Mouse (Mus musculus) cortical plate, adult 2 months (tissue): Measurements from ENCODE around the gene Mterf1b.

Experiments used
- CTCF ChIP-seq: fragments of 200-500 bp; IDR thresholded peaks from 2 replicates; pipeline ENCODE4 v1.5.1; 2011; ENCODE audit warnings: mild to moderate bottlenecking, control low read depth, low read length; ENCODE audit not compliant: insufficient read depth; ENCODE audit errors: extremely low read depth
- POLR2A ChIP-seq: fragments of 200-500 bp; IDR thresholded peaks from 2 replicates; pipeline ENCODE4 v1.6.1; 2011; ENCODE audit warnings: mild to moderate bottlenecking, low read length, control low read depth; ENCODE audit not compliant: insufficient read depth; ENCODE audit errors: extremely low read depth

GRCm38 (mm10) chr5:4194166-4194565 lies 2.0 kb downstream of the Mterf1b start:
- TF ChIP-seq POLR2A, result no peak
- TF ChIP-seq CTCF, result no peak
